Mouse (Mus musculus) lung, adult 2 months (tissue): ENCODE data around the gene Hmgn3. TPM values are rescaled to one million over a fixed set of nuclear protein-coding genes. Genes with fewer than 3 reads are reported as not detected.
"Not testable (repeated sequence)": the region's sequence is repeated elsewhere in the genome, so short reads cannot be mapped to it uniquely, and the experiment has no call there.

Source experiments
- DNase-seq: peaks from one replicate; pipeline ENCODE4 v3.0.0; 2022
- H3K4me1 ChIP-seq: fragments of 200-500 bp; 2 replicates; pipeline ENCODE4 v1.6.1; 2011; ENCODE audit warnings: low read length; ENCODE audit not compliant: control insufficient read depth, insufficient read depth
- H3K4me3 ChIP-seq: fragments of 200-500 bp; replicated peaks from 2 replicates; pipeline ENCODE3; 2011; ENCODE audit warnings: low read depth, mild to moderate bottlenecking, control low read depth, low read length; ENCODE audit errors: extremely low read depth
- CTCF ChIP-seq: fragments of 200-500 bp; IDR thresholded peaks from 2 replicates; pipeline ENCODE4 v1.5.1; 2011; ENCODE audit warnings: mild to moderate bottlenecking, low read length, control low read depth; ENCODE audit not compliant: insufficient read depth
- POLR2A ChIP-seq: fragments of 200-500 bp; IDR thresholded peaks from 2 replicates; pipeline ENCODE4 v1.6.1; 2011; ENCODE audit warnings: low read depth, mild to moderate bottlenecking, control low read depth, low read length, borderline replicate concordance; ENCODE audit errors: extremely low read depth
- WGBS: fragments of 180-500 bp; shearing (Covaris S2); methylation state at CpG from one replicate; pipeline ENCODE4 v1.1.7; 2018; 5-methylcytosine and 5-hydroxymethylcytosine counted together
- polyA plus RNA-seq: library from polyadenylated mRNA; depleted of rRNA; stranded (reverse); fragments of >200 nt; gene quantifications from 2 replicates; pipeline ENCODE4 v1.2.3, GENCODE M21; 2012; rRNA removed

The Hmgn3 gene
- 6.2 and 8.9 TPM in 2 replicates for polyA plus RNA-seq

DNA sequence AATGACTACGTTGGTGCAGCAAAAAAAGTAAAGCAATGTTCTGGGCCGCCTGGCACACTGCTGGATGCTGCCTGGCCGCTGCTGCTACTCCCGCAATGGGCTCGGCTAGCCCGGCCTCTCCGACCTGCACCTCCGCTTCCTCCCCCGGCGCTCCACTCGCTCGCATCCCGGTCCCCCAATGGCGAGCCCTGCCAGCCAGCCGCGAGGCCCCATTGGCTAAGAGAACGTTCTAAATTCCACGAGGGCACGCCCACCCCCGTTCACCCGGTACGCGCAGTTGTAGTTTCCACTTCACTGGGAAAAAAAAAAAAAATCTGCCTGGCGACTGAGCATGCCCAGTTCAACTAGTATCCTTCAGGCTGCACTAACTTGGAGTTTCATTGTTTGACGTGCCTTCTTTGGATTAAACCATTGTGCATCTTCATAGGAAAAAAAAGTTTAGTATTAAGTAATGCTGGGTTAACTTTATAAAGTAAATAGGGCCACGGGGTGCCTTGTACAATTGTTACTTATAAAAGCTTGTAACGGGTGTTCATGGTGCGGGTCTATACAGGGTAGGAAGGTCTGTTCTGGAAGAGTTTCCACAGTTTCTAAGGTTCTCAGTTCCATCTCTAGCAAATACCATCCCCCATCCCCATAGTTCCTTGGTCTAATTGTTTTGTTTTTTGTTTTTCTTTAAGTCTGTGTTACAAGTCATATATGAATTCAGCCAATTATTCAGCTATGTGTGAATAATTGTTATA lies at the start of gene Hmgn3:
Hmgn3 (minus strand) TSS at position 240 of the 743 bp plus-strand sequence.
- peak; percentile 75 for DNase-seq
- TF ChIP-seq CTCF (no peak), POLR2A (no peak)
- H3K4me3 ChIP-seq, result peak within 1 kb of the TSS; percentile 69
- H3K4me1 ChIP-seq, result no peaks in the 10 kb centered on the region
- 9% methylated on average over 28 of the region's 28 CpGs for WGBS

DNA sequence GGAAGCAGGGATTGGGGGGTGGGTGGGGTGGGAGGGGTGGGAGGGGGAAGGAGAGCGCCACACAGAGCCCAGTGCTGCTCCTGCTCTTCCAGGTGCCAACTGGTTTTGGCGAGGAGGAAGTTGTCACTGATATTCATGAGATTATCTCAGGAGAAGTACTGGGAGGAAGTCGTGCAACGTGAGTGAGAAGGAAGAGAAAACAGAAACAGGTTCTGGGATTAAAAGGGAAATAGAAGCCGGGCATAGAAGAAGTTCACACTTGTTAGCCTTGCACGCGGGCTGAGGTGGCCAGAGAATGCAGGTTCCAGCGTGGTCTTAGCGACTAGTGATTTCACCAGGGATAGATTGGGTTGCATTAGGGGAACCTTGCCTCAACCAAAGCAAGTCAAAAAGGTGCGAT lies 49.3 kb upstream of the Hmgn3 start:
- Histone ChIP-seq H3K4me1 (no peaks in the 10 kb centered on the region), H3K4me3 (no peak overlapping the region)
- DNase-seq, result no peak
- no peak for TF ChIP-seq CTCF
- WGBS, result 70% methylated on average over 10 of the region's 10 CpGs

GRCm38 (mm10) chr9:83195007-83195406 lies 48.5 kb upstream of the Hmgn3 start:
- TF ChIP-seq POLR2A (no peak), CTCF (no peak)
- WGBS, result 64% methylated on average over 6 of the region's 6 CpGs
- Histone ChIP-seq H3K4me1 (no peaks in the 10 kb centered on the region), H3K4me3 (no peak overlapping the region)
- DNase-seq, result no peak

GRCm38 (mm10) chr9:83187752-83188151 lies 41.3 kb upstream of the Hmgn3 start:
- WGBS, result 56% methylated on average over 2 of the region's 2 CpGs
- no peaks in the 10 kb centered on the region for H3K4me1 ChIP-seq
- DNase-seq, result no peak
- TF ChIP-seq CTCF, result no peak
- TF ChIP-seq POLR2A, result no peak
- H3K4me3 ChIP-seq, result no peak overlapping the region

GRCm38 (mm10) chr9:83145591-83146445 lies 667 bp downstream of the Hmgn3 start:
- WGBS, result 2% methylated on average over 53 of the region's 53 CpGs
- no peak for DNase-seq
- Histone ChIP-seq H3K4me3 (peak overlapping the region; percentile 69), H3K4me1 (no peaks in the 10 kb centered on the region)
- TF ChIP-seq CTCF (no peak), POLR2A (no peak)

DNA sequence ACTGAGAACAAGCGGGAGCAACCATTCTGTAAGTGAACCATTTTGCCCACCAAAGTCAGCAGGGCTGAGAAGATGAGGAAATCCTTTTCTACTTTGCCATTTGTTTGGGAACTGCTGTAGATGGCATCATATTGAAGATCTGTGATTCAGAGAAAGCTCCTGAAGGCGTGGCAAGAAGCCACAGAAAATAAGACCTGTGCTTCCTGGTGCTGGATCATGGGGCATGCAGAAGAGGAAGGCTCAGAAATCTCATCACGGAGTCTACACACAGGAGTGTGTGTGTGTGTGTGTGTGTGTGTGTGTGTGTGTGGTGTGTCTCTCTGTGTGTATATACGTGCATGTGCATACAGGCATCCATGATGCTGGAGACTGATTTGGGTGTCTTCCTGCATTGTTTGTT lies 16.7 kb downstream of the Hmgn3 start:
- DNase-seq, result no peak
- no peak for TF ChIP-seq POLR2A
- TF ChIP-seq CTCF, result no peak
- 89% methylated on average over 4 of the region's 4 CpGs for WGBS
- no peak overlapping the region for H3K4me3 ChIP-seq
- no peaks in the 10 kb centered on the region for H3K4me1 ChIP-seq

DNA sequence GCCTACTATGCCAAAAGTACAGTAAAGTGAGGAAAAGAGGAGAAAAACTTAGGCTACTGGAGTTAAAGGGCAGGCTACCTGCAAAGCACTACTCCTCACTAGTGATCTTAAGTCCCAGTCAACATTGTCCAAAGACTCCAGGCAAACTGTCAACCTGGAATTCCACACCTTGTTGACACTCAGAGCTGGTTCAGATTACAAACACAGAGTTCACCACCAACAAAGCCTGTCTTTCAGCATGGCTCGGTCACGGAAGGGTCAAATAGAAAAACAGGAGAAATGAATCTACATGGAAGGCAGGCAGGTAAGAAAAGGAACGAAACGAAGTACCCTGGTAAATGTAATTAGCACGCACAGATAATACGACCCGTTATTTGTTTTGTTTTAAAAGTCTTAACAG lies 18.6 kb downstream of the Hmgn3 start:
- WGBS, result 46% methylated on average over 7 of the region's 7 CpGs

DNA sequence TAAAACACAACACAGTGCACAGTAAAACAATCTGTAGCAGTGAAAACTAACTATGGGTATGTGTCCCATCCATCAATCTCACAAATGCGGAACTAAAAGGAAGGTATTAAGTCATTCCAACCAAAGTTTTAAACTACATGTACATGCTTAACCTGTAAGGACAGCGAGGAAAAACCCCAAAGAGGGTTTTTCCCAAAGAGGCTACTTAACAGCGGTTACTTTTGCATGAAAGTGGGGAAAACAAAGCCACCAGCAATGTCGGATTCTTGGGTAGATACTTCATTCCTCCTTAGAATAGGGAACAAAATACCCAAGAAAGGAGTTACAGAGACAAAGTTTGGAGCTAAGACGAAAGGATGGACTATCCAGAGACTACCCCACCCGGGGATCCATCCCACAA lies 20.0 kb downstream of the Hmgn3 start:
- not testable (repeated sequence) for H3K4me3 ChIP-seq, DNase-seq, H3K4me1 ChIP-seq
- 91% methylated on average over 6 of the region's 6 CpGs for WGBS

More for the DNA sequence above, 18.6 kb downstream of the Hmgn3 start:
- Histone ChIP-seq H3K4me1 (no peaks in the 10 kb centered on the region), H3K4me3 (no peak overlapping the region)
- TF ChIP-seq CTCF, result no peak
- DNase-seq, result no peak

DNA sequence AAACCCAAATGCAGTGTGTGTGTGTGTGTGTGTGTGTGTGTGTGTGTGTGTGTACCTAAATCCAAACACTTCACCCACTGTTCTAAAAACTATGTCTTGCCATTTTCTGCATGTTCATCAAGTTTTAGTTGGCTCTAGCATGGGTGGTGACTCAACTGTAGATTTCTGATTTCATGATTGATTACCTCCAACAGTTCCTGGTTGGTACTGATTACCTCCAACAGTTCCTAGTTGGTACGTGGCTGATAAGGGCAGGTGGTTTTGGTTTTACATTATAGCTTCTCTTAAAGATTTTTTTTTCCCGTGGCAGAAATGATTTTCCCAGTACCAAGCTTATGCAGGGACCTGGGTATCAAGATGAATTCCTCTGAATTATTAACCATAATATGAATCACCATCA lies 27.3 kb downstream of the Hmgn3 start:
- TF ChIP-seq CTCF (no peak), POLR2A (no peak)
- DNase-seq, result no peak
- 68% methylated on average over 2 of the region's 2 CpGs for WGBS
- no peaks in the 10 kb centered on the region for H3K4me1 ChIP-seq
- no peak overlapping the region for H3K4me3 ChIP-seq

GRCm38 (mm10) chr9:83117486-83117885 lies 29.0 kb downstream of the Hmgn3 start:
- WGBS, result 79% methylated on average over 7 of the region's 7 CpGs
- H3K4me3 ChIP-seq, result no peak overlapping the region
- no peak for DNase-seq
- TF ChIP-seq POLR2A (no peak), CTCF (no peak)
- no peaks in the 10 kb centered on the region for H3K4me1 ChIP-seq
